In genomic region chrX:151130493-151130892, GRCm38 (mm10) we compare ENCODE assay signal across 16 mouse cellular contexts. TPM values are rescaled to one million over a fixed set of nuclear protein-coding genes. Genes with fewer than 3 reads are reported as not detected.
DNase-seq lines count a peak whose midpoint lies in the region; ATAC-seq and TF ChIP-seq lines count a peak whose summit lies in the region.
"Had no signal": no experiment of that assay in that cellular context is flagged by ENCODE, and none has a peak within 500 bp of the region (broad histone marks: within the 10 kb centered on the region; RNA-seq: fewer than 3 reads in every experiment).

No protein-coding gene starts in this region.

- H3K4me3 ChIP-seq in intestine, postnatal 0 days (ENCODE audit: low read depth, low read length): no peak overlapping the region
- H3K4me3 ChIP-seq in intestine, embryonic 15.5 days (replicated peaks): no peak overlapping the region
- H3K4me3 ChIP-seq: embryonic facial prominence, embryonic 15.5 days; limb, embryonic 13.5 days; neural tube, embryonic 13.5 days had no signal

- H3K27ac ChIP-seq in intestine, postnatal 0 days (ENCODE audit: low read depth, low read length): no peak overlapping the region
- H3K27ac ChIP-seq in intestine, embryonic 15.5 days: no peak overlapping the region
- H3K27ac ChIP-seq: embryonic facial prominence, embryonic 15.5 days; hindbrain, embryonic 14.5 days; limb, embryonic 13.5 days; neural tube, embryonic 13.5 days had no signal

- H3K27me3 ChIP-seq in intestine, postnatal 0 days (replicated peaks; ENCODE audit: control insufficient read depth, insufficient read depth, low read length): no peaks in the 10 kb centered on the region
- no peaks in the 10 kb centered on the region for H3K27me3 ChIP-seq in intestine, embryonic 15.5 days (replicated peaks)
- H3K27me3 ChIP-seq: embryonic facial prominence, embryonic 15.5 days; neural tube, embryonic 13.5 days had no signal

- WGBS in intestine, postnatal 0 days: 86% methylated on average over 3 of the region's 3 CpGs
- WGBS in intestine, embryonic 15.5 days: 90% methylated on average over 3 of the region's 3 CpGs

- TF ChIP-seq CTCF in intestine, postnatal 0 days (IDR thresholded peaks at IDR 0.05; ENCODE audit: low read depth): peak; percentile 21; the same call in 1 of the 2 replicates

- no peaks in the 10 kb centered on the region for H3K4me1 ChIP-seq in intestine, postnatal 0 days (replicated peaks; ENCODE audit: control insufficient read depth, insufficient read depth, low read length)
- H3K4me1 ChIP-seq in intestine, embryonic 15.5 days (replicated peaks): no peaks in the 10 kb centered on the region
- H3K4me1 ChIP-seq: embryonic facial prominence, embryonic 15.5 days; limb, embryonic 13.5 days; neural tube, embryonic 13.5 days had no signal

- DNase-seq in 3T3-L1 (ENCODE audit: low read depth, low spot score) (peak; percentile 6), ZHBTc4 (ENCODE audit: low read depth, low spot score) (peak; percentile 35)
- DNase-seq in CD4-positive helper T cell, adult 2 months (ENCODE audit: low read depth, low spot score): peak; percentile 3
- DNase-seq in lung, adult 18-20 months: no peak
- no peak for DNase-seq in embryo, embryonic 11 days
- DNase-seq: cerebellum, postnatal 25 days; heart, adult 18-20 months; kidney, adult 8-10 months had no signal

- H3K9me3 ChIP-seq in intestine, postnatal 0 days (ENCODE audit: control insufficient read depth): no peaks in the 10 kb centered on the region
- no peaks in the 10 kb centered on the region for H3K9me3 ChIP-seq in intestine, embryonic 15.5 days
- H3K9me3 ChIP-seq: embryonic facial prominence, embryonic 15.5 days; G1E; limb, embryonic 13.5 days; neural tube, embryonic 13.5 days had no signal

- H3K4me2 ChIP-seq in intestine, postnatal 0 days (replicated peaks; ENCODE audit: low read depth): no peak overlapping the region
- H3K4me2 ChIP-seq in intestine, embryonic 15.5 days (replicated peaks): no peak overlapping the region
- H3K4me2 ChIP-seq: embryonic facial prominence, embryonic 15.5 days; hindbrain, embryonic 14.5 days; limb, embryonic 13.5 days; neural tube, embryonic 13.5 days had no signal

- no peaks in the 10 kb centered on the region for H3K36me3 ChIP-seq in intestine, postnatal 0 days (ENCODE audit: control insufficient read depth, insufficient read depth)
- no peaks in the 10 kb centered on the region for H3K36me3 ChIP-seq in intestine, embryonic 15.5 days
- H3K36me3 ChIP-seq: embryonic facial prominence, embryonic 15.5 days; G1E; limb, embryonic 13.5 days; neural tube, embryonic 13.5 days had no signal

- ATAC-seq in intestine, postnatal 0 days: no peak
- ATAC-seq in intestine, embryonic 15.5 days: no peak
- ATAC-seq: activated CD4-positive, CD25-positive, alpha-beta regulatory T cell, adult 4 months had no signal

- H3K9ac ChIP-seq in intestine, postnatal 0 days (ENCODE audit: low read depth, low read length): no peak overlapping the region
- H3K9ac ChIP-seq in intestine, embryonic 15.5 days: no peak overlapping the region
- H3K9ac ChIP-seq: embryonic facial prominence, embryonic 15.5 days; hindbrain, embryonic 14.5 days; limb, embryonic 13.5 days; neural tube, embryonic 13.5 days had no signal

RNA-seq across cellular contexts. Expression of gene Tsr2, which starts 34.1 kb away (rescaled TPM):
- 13.0 and 13.5 TPM in 2 replicates for polyA plus RNA-seq in intestine, postnatal 0 days (2015; fragmentation: Nextera tagmentation; extraction: Ambion mirVana)
- 29.9 and 32.7 TPM in 2 replicates for polyA plus RNA-seq in intestine, embryonic 15.5 days (2015; fragmentation: Nextera tagmentation; extraction: Ambion mirVana)

Comparison
In these comparisons a context has a peak if more than half of its experiments do, and no peak if none do; other contexts are left out.
1. DNase-seq: peak in 3T3-L1 (single experiment), CD4-positive helper T cell, adult 2 months (single experiment) and ZHBTc4 (single experiment); none in lung, adult 18-20 months (0 of 2) and embryo, embryonic 11 days (single experiment).